Mouse (Mus musculus): ENCODE results near the gene Ablim2.

The Ablim2 gene

DNA sequence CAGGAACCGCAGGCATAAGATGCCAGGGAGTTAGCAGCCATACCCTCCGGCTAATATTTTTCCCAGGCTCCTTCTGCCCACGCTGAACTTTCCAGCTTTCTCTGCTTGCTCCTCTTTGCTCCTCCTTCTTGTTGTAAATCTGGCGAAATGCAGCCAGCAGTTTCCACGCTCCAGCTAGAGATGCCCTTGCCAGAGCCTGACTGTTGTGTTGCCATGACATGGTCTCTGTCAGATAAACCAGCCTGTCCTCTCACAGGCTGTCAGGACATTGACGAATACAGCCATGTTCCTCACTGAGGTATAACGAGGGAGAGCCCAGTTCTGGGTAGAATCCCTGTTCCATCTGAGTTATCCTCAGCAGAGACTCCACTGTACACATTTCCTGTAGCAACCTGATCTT is 11.3 kb downstream of the Ablim2 start:
- no peak for DNase-seq (ENCODE audit: extremely low read depth, low read depth)

- DNase-seq (ENCODE audit: extremely low read depth, low read depth): no peak
Observed at GRCm38 (mm10) chr5:35770246-35770645, 12.6 kb downstream of the Ablim2 start.

GRCm38 (mm10) chr5:35770891-35771663 is 13.4 kb downstream of the Ablim2 start:
- DNase-seq (ENCODE audit: extremely low read depth, low read depth): no peak

GRCm38 (mm10) chr5:35773274-35774136 is 15.8 kb downstream of the Ablim2 start:
- DNase-seq (ENCODE audit: extremely low read depth, low read depth): no peak

GRCm38 (mm10) chr5:35774137-35774424 is 16.4 kb downstream of the Ablim2 start:
- no peak for DNase-seq (ENCODE audit: extremely low read depth, low read depth)

- no peak for DNase-seq (ENCODE audit: extremely low read depth, low read depth)
Observed at GRCm38 (mm10) chr5:35781116-35781515, 23.4 kb downstream of the Ablim2 start.

- DNase-seq (ENCODE audit: extremely low read depth, low read depth): no peak
Observed at GRCm38 (mm10) chr5:35782648-35783180, 25.0 kb downstream of the Ablim2 start.

DNA sequence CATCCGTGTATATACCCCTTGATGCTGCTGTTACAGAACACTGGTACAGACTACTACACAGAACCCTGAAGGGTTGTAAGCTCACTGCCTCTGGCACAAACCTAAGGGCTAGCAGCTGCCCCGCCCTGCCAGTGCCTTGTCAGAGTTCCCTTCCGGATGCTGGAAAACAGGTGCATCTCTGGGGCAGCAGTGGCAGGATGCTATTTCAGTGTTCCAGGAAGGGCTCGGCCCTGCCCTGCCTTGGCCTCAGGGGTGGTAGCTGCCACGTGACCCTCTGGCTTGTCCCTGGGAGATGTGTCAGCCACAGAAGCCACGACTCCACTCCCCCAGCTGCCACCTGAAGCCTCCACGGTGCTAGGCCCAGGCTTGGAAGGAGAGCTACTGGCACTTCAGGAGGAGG is 28.2 kb downstream of the Ablim2 start:
- no peak for DNase-seq (ENCODE audit: extremely low read depth, low read depth)

GRCm38 (mm10) chr5:35787847-35788246 is 30.2 kb downstream of the Ablim2 start:
- no peak for DNase-seq (ENCODE audit: extremely low read depth, low read depth)

DNA sequence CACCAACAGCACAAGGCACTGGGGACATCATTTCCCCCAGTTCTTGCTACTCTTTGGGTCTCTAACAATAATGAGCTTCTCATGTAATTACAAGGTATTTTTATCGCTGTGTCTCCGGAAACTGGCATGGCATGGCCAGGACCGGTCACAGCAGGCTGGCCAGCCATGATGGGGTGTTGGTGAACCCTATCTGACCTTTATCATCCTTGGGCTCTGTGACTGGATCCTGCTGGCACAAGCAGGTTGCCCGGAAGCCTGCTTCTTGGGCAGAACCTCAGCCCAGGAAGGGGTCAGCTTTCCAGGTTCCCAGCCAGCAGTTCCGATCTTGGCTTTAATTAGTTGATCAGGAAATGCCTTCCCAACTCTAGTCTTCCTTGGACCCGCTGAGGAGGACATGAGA is 31.0 kb downstream of the Ablim2 start:
- no peak for DNase-seq (ENCODE audit: extremely low read depth, low read depth)

DNA sequence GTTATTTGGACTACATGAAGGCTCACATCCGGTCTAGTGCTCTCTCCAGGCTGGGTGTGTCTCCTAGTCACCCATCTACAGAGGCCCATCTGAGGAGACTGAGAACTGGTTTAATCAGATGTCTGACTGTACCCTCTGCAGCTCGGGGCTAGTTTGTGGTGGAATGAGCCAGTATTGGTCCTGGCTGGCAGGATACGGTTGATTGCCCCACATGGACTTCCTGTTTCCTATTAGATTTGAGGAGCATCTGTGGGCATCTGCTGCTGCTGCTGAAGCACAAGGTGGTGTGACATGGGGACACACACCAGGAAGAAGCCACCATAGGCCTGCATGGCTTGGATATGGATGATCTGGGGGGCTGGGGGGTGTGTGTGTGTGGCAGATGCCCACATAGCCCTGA is 32.0 kb downstream of the Ablim2 start:
- DNase-seq (ENCODE audit: extremely low read depth, low read depth): no peak

- no peak for DNase-seq (ENCODE audit: extremely low read depth, low read depth)
Observed at GRCm38 (mm10) chr5:35790387-35791065, 32.8 kb downstream of the Ablim2 start.

- no peak for DNase-seq (ENCODE audit: extremely low read depth, low read depth)
Observed at GRCm38 (mm10) chr5:35793971-35794370, 36.3 kb downstream of the Ablim2 start.

- DNase-seq (ENCODE audit: extremely low read depth, low read depth): no peak
Observed at GRCm38 (mm10) chr5:35794942-35795341, 37.3 kb downstream of the Ablim2 start.

DNA sequence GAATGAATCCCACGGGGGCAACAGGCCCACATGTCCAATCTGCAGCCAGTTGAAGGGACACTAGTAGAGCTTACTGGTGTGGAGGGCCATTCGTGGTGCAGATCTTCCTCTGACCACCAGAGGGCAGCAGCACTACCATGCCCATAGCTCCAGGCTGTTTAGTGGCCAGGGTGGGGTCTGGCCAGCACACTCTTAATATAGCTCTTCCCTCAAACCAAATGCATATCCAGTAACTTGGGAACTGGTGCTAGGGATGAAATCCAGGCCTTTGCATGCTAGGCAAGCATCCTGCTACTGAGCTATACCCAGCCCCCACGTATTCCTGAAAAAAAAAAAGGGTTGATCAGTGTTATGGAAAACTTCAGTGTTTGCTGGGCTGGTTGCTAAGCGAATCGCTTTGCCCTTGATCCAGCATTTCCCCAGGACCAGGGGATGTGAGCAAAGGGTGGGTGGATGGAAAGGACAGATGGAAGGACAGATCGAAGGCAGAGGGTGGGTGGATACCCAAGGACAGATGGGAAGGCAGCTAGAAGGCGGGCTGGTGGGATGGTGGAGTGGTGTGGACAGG is 37.9 kb downstream of the Ablim2 start:
- no peak for DNase-seq (ENCODE audit: extremely low read depth, low read depth)

- DNase-seq (ENCODE audit: extremely low read depth, low read depth): no peak
Observed at GRCm38 (mm10) chr5:35796136-35796535, 38.5 kb downstream of the Ablim2 start.

- no peak for DNase-seq (ENCODE audit: extremely low read depth, low read depth)
Observed at GRCm38 (mm10) chr5:35799090-35799489, 41.4 kb downstream of the Ablim2 start.

DNA sequence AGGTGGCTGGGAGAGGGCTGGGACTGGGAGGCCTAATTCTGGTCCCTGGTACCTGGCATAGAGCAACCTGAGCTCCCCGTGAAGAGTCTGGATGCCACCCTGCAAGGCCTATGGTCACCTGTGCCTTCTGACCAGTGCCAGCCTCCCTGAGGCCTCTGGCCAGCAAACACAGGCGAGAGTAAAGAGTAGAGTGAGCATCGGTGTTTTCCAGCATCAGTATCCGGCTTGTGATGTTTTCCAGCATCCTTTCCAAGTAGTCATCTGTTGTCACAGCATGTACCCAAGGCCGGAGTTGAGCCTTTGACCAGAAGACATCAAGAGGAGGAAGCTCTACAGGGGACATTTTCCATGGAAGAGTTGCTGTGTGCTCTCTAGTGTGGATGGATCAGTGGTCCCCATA is 45.7 kb downstream of the Ablim2 start:
- no peak for DNase-seq (ENCODE audit: extremely low read depth, low read depth)

DNA sequence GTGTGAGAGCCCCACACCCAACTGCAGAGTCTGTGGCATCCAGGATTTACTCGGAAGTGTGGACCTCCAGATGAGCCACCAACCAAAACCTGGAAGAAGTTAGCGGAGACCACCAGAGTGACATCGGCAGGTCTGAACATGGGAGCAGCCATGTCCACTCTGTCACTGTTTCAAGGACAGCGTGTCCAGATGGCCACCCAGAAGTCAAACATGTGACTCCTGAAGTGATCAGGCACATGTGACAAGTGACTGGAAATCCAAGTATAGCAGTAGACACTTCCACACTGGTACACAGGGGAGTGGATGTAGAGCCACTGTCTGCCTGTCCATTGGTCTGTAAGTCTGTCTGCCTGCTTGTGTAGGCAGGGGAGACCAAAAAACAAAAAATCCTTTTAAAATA is 47.0 kb downstream of the Ablim2 start:
- DNase-seq (ENCODE audit: extremely low read depth, low read depth): no peak

GRCm38 (mm10) chr5:35805209-35805608 is 47.5 kb downstream of the Ablim2 start:
- DNase-seq (ENCODE audit: extremely low read depth, low read depth): no peak

DNA sequence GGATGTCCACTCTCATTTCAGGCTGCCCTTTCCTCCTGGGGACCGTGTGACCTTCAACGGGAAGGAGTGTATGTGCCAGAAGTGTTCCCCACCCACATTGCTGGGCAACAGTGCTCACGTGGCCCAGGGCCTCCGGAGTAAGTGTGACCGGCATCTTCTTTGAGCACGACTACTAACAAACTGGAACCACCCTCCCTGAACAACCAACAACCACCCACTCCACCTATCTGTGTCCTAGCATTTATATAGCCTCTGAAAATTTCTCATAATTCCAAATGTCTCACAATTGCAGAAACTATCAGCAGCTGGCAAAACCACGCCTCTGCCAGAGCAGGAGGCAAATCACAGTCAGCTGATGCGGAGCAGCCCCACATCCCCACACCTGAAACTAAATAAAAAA is 49.3 kb downstream of the Ablim2 start:
- no peak for DNase-seq (ENCODE audit: extremely low read depth, low read depth)

- no peak for DNase-seq (ENCODE audit: extremely low read depth, low read depth)
Observed at GRCm38 (mm10) chr5:35810526-35810925, 52.8 kb downstream of the Ablim2 start.

Measured in MEL-GATA-1-ER (cell line).